ENCODE assay signal across 10 mouse cellular contexts in genomic region chr7:27402675-27403074, GRCm38 (mm10). TPM values are rescaled to one million over a fixed set of nuclear protein-coding genes. Genes with fewer than 3 reads are reported as not detected.
A peak's percentile ranks its signal among the peaks of the same experiment; 100 is the strongest.
DNase-seq lines count a peak whose midpoint lies in the region; ATAC-seq and TF ChIP-seq lines count a peak whose summit lies in the region.
"Had no signal": no experiment of that assay in that cellular context is flagged by ENCODE, and none has a peak within 500 bp of the region (broad histone marks: within the 10 kb centered on the region; RNA-seq: fewer than 3 reads in every experiment).

No protein-coding gene starts in this region.

- no peak overlapping the region for H3K27ac ChIP-seq in kidney, embryonic 16.5 days (ENCODE audit: low read length)
- H3K27ac ChIP-seq in embryonic facial prominence, embryonic 13.5 days: no peak overlapping the region
- no peak overlapping the region for H3K27ac ChIP-seq in liver, embryonic 14.5 days
- H3K27ac ChIP-seq: embryonic facial prominence, embryonic 15.5 days; neural tube, embryonic 13.5 days had no signal

- no peak overlapping the region for H3K4me3 ChIP-seq in kidney, embryonic 16.5 days (ENCODE audit: low read length)
- 0 out of 2 replicates have a peak overlapping the region, but pooled peaks have one; percentile 3 for H3K4me3 ChIP-seq in embryonic facial prominence, embryonic 13.5 days
- no peak overlapping the region for H3K4me3 ChIP-seq in liver, embryonic 14.5 days (ENCODE audit: insufficient read depth in 1 of 2, low read depth in 2 of 2, low read length in 2 of 2)
- H3K4me3 ChIP-seq: embryonic facial prominence, embryonic 15.5 days; neural tube, embryonic 13.5 days had no signal

- TF ChIP-seq EP300 in liver, embryonic 14.5 days (IDR thresholded peaks at IDR 0.05; ENCODE audit: low read depth): no peak

- H3K4me2 ChIP-seq in kidney, embryonic 16.5 days (replicated peaks; ENCODE audit: low read depth, low read length): no peak overlapping the region
- no peak overlapping the region for H3K4me2 ChIP-seq in embryonic facial prominence, embryonic 13.5 days
- no peak overlapping the region for H3K4me2 ChIP-seq in liver, embryonic 14.5 days (ENCODE audit: low read depth)
- H3K4me2 ChIP-seq: embryonic facial prominence, embryonic 15.5 days; neural tube, embryonic 13.5 days had no signal

- ATAC-seq in kidney, embryonic 16.5 days (ENCODE audit: low FRiP score, low TSS enrichment): no peak
- no peak for ATAC-seq in embryonic facial prominence, embryonic 13.5 days (ENCODE audit: insufficient number of reproducible peaks, insufficient read depth, low FRiP score, low TSS enrichment, low read depth)
- no peak for ATAC-seq in liver, embryonic 14.5 days (ENCODE audit: insufficient read depth)

- H3K4me1 ChIP-seq in kidney, embryonic 16.5 days (ENCODE audit: insufficient read depth, low read length): no peaks in the 10 kb centered on the region
- peaks cover 7% of the 10 kb centered on the region; the same call in 1 of the 2 replicates for H3K4me1 ChIP-seq in embryonic facial prominence, embryonic 13.5 days
- H3K4me1 ChIP-seq in liver, embryonic 14.5 days (replicated peaks; ENCODE audit: control insufficient read depth in 2 of 2, insufficient read depth in 2 of 2, low read length in 1 of 2): no peaks in the 10 kb centered on the region
- H3K4me1 ChIP-seq: neural tube, embryonic 13.5 days had no signal

- peak; percentile 86 for TF ChIP-seq CTCF in liver, embryonic 14.5 days (IDR thresholded peaks at IDR 0.05; ENCODE audit: low read depth)

- peaks cover 73% of the 10 kb centered on the region for H3K27me3 ChIP-seq in kidney, embryonic 16.5 days (ENCODE audit: insufficient read depth, low read length)
- peaks cover 93% of the 10 kb centered on the region for H3K27me3 ChIP-seq in embryonic facial prominence, embryonic 13.5 days
- peaks cover 58% of the 10 kb centered on the region for H3K27me3 ChIP-seq in liver, embryonic 14.5 days (ENCODE audit: control insufficient read depth, insufficient read depth, low read length)

- WGBS in kidney, embryonic 16.5 days: 10% methylated on average over 16 of the region's 16 CpGs
- WGBS in embryonic facial prominence, embryonic 13.5 days: 10% methylated on average over 16 of the region's 16 CpGs
- 9% methylated on average over 16 of the region's 16 CpGs for whole genome bisulfite sequencing in liver, embryonic 14.5 days (ENCODE audit: insufficient replicate concordance)

- H3K36me3 ChIP-seq in kidney, embryonic 16.5 days (ENCODE audit: insufficient read depth, low read length): no peaks in the 10 kb centered on the region
- H3K36me3 ChIP-seq in embryonic facial prominence, embryonic 13.5 days: no peaks in the 10 kb centered on the region
- H3K36me3 ChIP-seq in liver, embryonic 14.5 days (replicated peaks; ENCODE audit: control insufficient read depth, insufficient read depth, low read depth): no peaks in the 10 kb centered on the region
- H3K36me3 ChIP-seq: embryonic facial prominence, embryonic 15.5 days had no signal

- no peak overlapping the region for H3K9ac ChIP-seq in kidney, embryonic 16.5 days (replicated peaks; ENCODE audit: low read length)
- no peak overlapping the region for H3K9ac ChIP-seq in embryonic facial prominence, embryonic 13.5 days
- H3K9ac ChIP-seq in liver, embryonic 14.5 days (replicated peaks): no peak overlapping the region
- H3K9ac ChIP-seq: embryonic facial prominence, embryonic 15.5 days; neural tube, embryonic 13.5 days had no signal

- DNase-seq in kidney, adult 11 months: peak; percentile 37
- peak; percentile 76 for DNase-seq in adrenal gland, postnatal 25 days
- peak; percentile 70 for DNase-seq in kidney, adult 9 months
- DNase-seq in liver, embryonic 14.5 days (ENCODE audit: low read depth in 3 of 3, low spot score in 3 of 3): peak in 1 of 3 experiments; percentile 36
- DNase-seq in retina, postnatal 1 day: peak; percentile 78
- DNase-seq in thymus, postnatal 4 days: peak; percentile 82

- H3K9me3 ChIP-seq in kidney, embryonic 16.5 days (ENCODE audit: low read length): peaks cover 9% of the 10 kb centered on the region
- peaks cover 9% of the 10 kb centered on the region; the same call in 1 of the 2 replicates for H3K9me3 ChIP-seq in embryonic facial prominence, embryonic 13.5 days
- H3K9me3 ChIP-seq in liver, embryonic 14.5 days (ENCODE audit: control insufficient read depth, low read length): no peaks in the 10 kb centered on the region

RNA-seq across cellular contexts. Expression of gene Sptbn4, which starts 44.8 kb away (rescaled TPM):
- polyA plus RNA-seq in kidney, embryonic 16.5 days (2015; fragmentation: Nextera tagmentation; extraction: Ambion mirVana): 0.31 and 0.40 TPM in 2 replicates
- total RNA-seq in adrenal gland, postnatal 25 days (2021): 0.62 and 2.1 TPM in 2 replicates
- 0.56 and 0.73 TPM in 2 replicates for polyA plus RNA-seq in embryonic facial prominence, embryonic 13.5 days (2015; fragmentation: Nextera tagmentation; extraction: Ambion mirVana)
- polyA plus RNA-seq in liver, embryonic 14.5 days (2012; rRNA removed): 0.06 TPM in 2 replicates
- 0.05 and 0.06 TPM in 2 replicates for polyA plus RNA-seq in liver, embryonic 14.5 days (2014; fragmentation: Nextera tagmentation; extraction: Ambion mirVana)

RNA-seq across cellular contexts. Expression of gene Blvrb, which starts 45.1 kb away (rescaled TPM):
- polyA plus RNA-seq in kidney, embryonic 16.5 days (2015; fragmentation: Nextera tagmentation; extraction: Ambion mirVana): 50.8 and 54.6 TPM in 2 replicates
- total RNA-seq in adrenal gland, postnatal 25 days (2021): 51.7 and 52.7 TPM in 2 replicates
- 46.1 and 52.9 TPM in 2 replicates for polyA plus RNA-seq in embryonic facial prominence, embryonic 13.5 days (2015; fragmentation: Nextera tagmentation; extraction: Ambion mirVana)
- 673 and 878 TPM in 2 replicates for polyA plus RNA-seq in liver, embryonic 14.5 days (2012; rRNA removed)
- polyA plus RNA-seq in liver, embryonic 14.5 days (2014; fragmentation: Nextera tagmentation; extraction: Ambion mirVana): 1,114 and 1,162 TPM in 2 replicates

RNA-seq across cellular contexts. Expression of gene Gm20479, which starts 45.5 kb away (rescaled TPM):
- 0.64 and 0.80 TPM in 2 replicates for polyA plus RNA-seq in kidney, embryonic 16.5 days (2015; fragmentation: Nextera tagmentation; extraction: Ambion mirVana)
- 0.91 TPM in 1 of 2 replicates, not detected in the other for total RNA-seq in adrenal gland, postnatal 25 days (2021)
- not detected in 2 replicates for polyA plus RNA-seq in embryonic facial prominence, embryonic 13.5 days (2015; fragmentation: Nextera tagmentation; extraction: Ambion mirVana)
- polyA plus RNA-seq in liver, embryonic 14.5 days (2012; rRNA removed): 0.09 and 0.40 TPM in 2 replicates
- polyA plus RNA-seq in liver, embryonic 14.5 days (2014; fragmentation: Nextera tagmentation; extraction: Ambion mirVana): not detected in 2 replicates
- polyA plus RNA-seq: neural tube, embryonic 13.5 days had no signal

RNA-seq across cellular contexts. Expression of gene Shkbp1, which starts 46.9 kb away (rescaled TPM):
- polyA plus RNA-seq in kidney, embryonic 16.5 days (2015; fragmentation: Nextera tagmentation; extraction: Ambion mirVana): 51.4 and 56.9 TPM in 2 replicates
- 23.3 and 28.6 TPM in 2 replicates for total RNA-seq in adrenal gland, postnatal 25 days (2021)
- polyA plus RNA-seq in embryonic facial prominence, embryonic 13.5 days (2015; fragmentation: Nextera tagmentation; extraction: Ambion mirVana): 61.5 and 70.6 TPM in 2 replicates
- polyA plus RNA-seq in liver, embryonic 14.5 days (2012; rRNA removed): 19.1 and 24.7 TPM in 2 replicates
- polyA plus RNA-seq in liver, embryonic 14.5 days (2014; fragmentation: Nextera tagmentation; extraction: Ambion mirVana): 11.8 and 15.1 TPM in 2 replicates

Comparison
In these comparisons a context has a peak if more than half of its experiments do, and no peak if none do; other contexts are left out.
1. RNA of gene Blvrb, which starts 45.1 kb away (polyA plus RNA-seq): 673 to 1,162 TPM in liver, embryonic 14.5 days; 50.8 to 54.6 TPM in kidney, embryonic 16.5 days and 46.1 to 52.9 TPM in embryonic facial prominence, embryonic 13.5 days; every median in the first group is over 10 times any median in the second.